Mouse (Mus musculus): ENCODE measurements around the gene Cdc20. TPM values are rescaled to one million over a fixed set of nuclear protein-coding genes. Genes with fewer than 3 reads are reported as not detected.

Cdc20 gene
- polyA plus RNA-seq, 1 experiment from 2014 or later: 275 TPM

- H3K9ac ChIP-seq: no peak overlapping the region
- no peaks in the 10 kb centered on the region for H3K9me3 ChIP-seq (replicated peaks)
- H3K4me2 ChIP-seq: no peak overlapping the region
- 75% methylated on average over 8 of the region's 8 CpGs for WGBS
- no peak for ATAC-seq (replicated peaks; ENCODE audit: low FRiP score)
- H3K4me1 ChIP-seq: peaks cover 64% of the 10 kb centered on the region
- H3K36me3 ChIP-seq: peaks cover 51% of the 10 kb centered on the region
- no peaks in the 10 kb centered on the region for H3K27me3 ChIP-seq
- 0 out of 2 replicates have a peak overlapping the region, but pooled peaks have one; percentile 2 for H3K27ac ChIP-seq
- H3K4me3 ChIP-seq (replicated peaks): no peak overlapping the region
These were observed 4.8 kb downstream of the Cdc20 start for GRCm38 (mm10) chr4:118432332-118432731.

GRCm38 (mm10) chr4:118429215-118429895, 7.8 kb downstream of the Cdc20 start:
- Histone ChIP-seq H3K27ac (peak overlapping the region; percentile 91), H3K36me3 (peaks cover 41% of the 10 kb centered on the region), H3K4me3 (replicated peaks) (peak overlapping the region; percentile 85), H3K27me3 (no peaks in the 10 kb centered on the region), H3K9me3 (replicated peaks) (no peaks in the 10 kb centered on the region), H3K4me1 (peaks cover 45% of the 10 kb centered on the region), H3K4me2 (peak overlapping the region; percentile 89), H3K9ac (peak overlapping the region; percentile 77)
- no peak for ATAC-seq (replicated peaks; ENCODE audit: low FRiP score)
- 47% methylated on average over 7 of the region's 7 CpGs for WGBS

DNA sequence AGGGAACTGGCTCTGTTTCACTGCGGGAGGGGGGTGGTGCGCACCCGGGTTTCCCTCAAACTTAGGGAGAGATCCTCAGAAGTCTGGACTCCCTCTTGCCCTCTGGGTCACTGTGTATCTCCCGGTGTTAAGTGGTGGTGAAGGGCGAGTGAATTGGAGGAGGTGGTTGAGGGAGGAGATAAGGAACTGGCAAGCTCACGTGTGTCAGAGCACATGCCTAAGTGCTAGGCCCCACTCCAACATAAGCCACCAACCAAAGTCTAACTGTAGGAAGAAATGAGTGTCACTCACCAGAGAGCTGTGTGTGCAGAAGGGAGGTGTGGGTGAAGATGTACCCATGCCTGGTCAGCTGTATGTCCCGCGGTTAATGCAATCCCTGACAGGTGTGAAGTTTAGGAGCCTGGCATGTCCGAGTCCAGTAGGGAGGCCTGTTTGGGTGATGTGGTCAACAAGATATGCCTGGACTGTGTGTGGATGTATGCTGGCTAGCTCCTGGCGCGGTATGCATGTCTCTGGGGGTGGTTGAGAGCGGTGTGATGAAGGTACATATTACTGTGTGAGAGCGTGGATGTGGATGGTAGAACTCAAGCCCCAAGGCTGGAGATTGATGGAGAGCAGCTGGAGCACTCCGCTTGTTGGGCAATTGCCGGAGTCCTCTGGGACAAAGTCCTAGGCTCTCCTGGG, 8.5 kb downstream of the Cdc20 start:
- WGBS: 32% methylated on average over 15 of the region's 15 CpGs
- Histone ChIP-seq H3K4me3 (replicated peaks) (peak overlapping the region; percentile 85), H3K4me1 (peaks cover 39% of the 10 kb centered on the region), H3K27ac (peak overlapping the region; percentile 91), H3K9me3 (replicated peaks) (no peaks in the 10 kb centered on the region), H3K9ac (peak overlapping the region; percentile 77), H3K27me3 (no peaks in the 10 kb centered on the region), H3K36me3 (peaks cover 34% of the 10 kb centered on the region), H3K4me2 (peak overlapping the region; percentile 89)
- ATAC-seq (replicated peaks; ENCODE audit: low FRiP score): peak; percentile 16

DNA sequence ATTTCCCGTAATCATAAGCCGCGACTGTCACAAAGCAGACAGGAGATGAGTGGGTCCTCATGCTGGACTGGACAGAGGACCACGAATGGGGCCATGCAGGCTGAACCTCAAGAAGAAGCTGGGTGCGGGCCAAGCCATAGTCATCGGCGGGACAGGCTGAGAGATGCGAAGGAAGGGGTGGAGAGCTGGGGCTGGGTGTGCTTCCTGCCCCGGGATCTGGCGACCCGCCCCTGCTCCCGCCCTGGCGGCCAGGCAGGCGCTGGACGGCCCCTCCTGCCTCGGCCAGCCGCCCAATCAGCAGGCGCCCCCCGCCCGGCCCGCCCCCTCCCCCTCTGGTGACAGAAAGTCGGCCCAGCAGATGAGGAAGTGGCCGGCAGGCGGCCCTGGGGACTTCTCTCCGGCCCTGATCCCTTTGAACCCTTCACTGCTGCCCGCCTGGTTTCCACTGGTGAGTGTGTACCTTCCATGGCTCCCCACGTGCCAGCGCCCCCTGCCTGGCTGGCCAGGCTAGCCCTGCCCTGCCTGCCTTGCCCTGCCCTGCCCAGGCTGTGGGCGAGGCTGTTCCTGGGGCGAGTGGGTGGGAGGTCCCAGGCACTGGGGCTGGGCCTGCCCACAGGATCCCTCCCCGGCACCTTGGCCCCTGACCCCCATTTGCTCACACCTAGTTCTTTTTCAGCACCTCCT, 9.2 kb downstream of the Cdc20 start, which contains the start of gene Elovl1:
Gene Elovl1, plus strand, starts transcription at position 326 of the 684 bp plus-strand sequence.
- Histone ChIP-seq H3K27me3 (no peaks in the 10 kb centered on the region), H3K9ac (peak within 1 kb of the TSS; percentile 77), H3K36me3 (peaks cover 32% of the 10 kb centered on the region), H3K4me3 (replicated peaks) (peak within 1 kb of the TSS; percentile 85), H3K4me1 (peaks cover 31% of the 10 kb centered on the region), H3K9me3 (replicated peaks) (no peaks in the 10 kb centered on the region), H3K27ac (peak within 1 kb of the TSS; percentile 91), H3K4me2 (peak within 1 kb of the TSS; percentile 89)
- WGBS: 0% methylated on average over 31 of the region's 31 CpGs
- ATAC-seq (replicated peaks; ENCODE audit: low FRiP score): peak; percentile 98

DNA sequence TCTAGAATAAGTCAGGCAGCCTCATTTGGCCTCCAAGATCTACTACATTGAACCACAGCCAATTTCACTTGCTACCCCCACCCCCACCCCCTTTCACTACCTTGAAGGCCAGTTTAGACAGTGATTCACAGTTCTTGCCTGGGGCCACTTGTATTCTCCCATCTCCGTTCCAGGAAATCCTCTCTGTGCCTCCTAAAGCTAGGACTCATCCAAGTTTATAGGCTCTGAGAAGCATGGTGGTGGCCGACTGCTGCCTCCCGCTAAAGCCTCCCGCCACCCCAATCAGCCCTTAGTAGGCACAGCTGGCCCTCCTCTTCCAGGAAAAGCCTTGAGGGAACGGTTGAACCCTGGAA, 9.8 kb downstream of the Cdc20 start:
- H3K4me3 ChIP-seq (replicated peaks): peak overlapping the region; percentile 85
- no peaks in the 10 kb centered on the region for H3K9me3 ChIP-seq (replicated peaks)
- ATAC-seq (replicated peaks; ENCODE audit: low FRiP score): peak; percentile 26
- H3K36me3 ChIP-seq: peaks cover 31% of the 10 kb centered on the region
- H3K4me1 ChIP-seq: peaks cover 28% of the 10 kb centered on the region
- H3K27ac ChIP-seq: peak overlapping the region; percentile 91
- no peaks in the 10 kb centered on the region for H3K27me3 ChIP-seq
- peak overlapping the region; percentile 89 for H3K4me2 ChIP-seq
- peak overlapping the region; percentile 77 for H3K9ac ChIP-seq
- under 1% methylated on average over 5 of the region's 5 CpGs for WGBS

DNA sequence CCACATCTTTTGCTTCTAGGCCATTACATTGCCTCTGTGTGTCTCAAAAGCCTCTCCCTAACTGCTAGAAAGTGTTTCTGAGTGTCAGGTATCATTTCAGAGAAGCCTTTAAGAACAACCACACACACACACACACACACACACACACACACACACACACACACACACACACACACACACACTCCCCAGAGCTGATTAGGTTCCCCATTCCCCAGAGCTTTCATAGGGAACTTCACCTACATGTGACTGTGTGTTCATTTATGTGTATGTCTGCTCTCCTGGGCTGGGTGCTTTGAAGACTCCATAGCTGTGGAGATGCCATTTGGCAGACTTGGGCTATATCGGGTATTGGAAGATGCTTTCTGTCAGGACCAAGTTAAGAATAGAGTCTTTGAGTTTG, 11.8 kb downstream of the Cdc20 start:
- 100% methylated on average over 1 of the region's 1 CpGs for WGBS
- Histone ChIP-seq H3K9ac (no peak overlapping the region), H3K9me3 (replicated peaks) (no peaks in the 10 kb centered on the region), H3K4me2 (no peak overlapping the region), H3K36me3 (peaks cover 28% of the 10 kb centered on the region), H3K27me3 (no peaks in the 10 kb centered on the region), H3K4me1 (peaks cover 27% of the 10 kb centered on the region), H3K27ac (no peak overlapping the region), H3K4me3 (replicated peaks) (no peak overlapping the region)
- no peak for ATAC-seq (replicated peaks; ENCODE audit: low FRiP score)

GRCm38 (mm10) chr4:118424541-118425160, 12.5 kb downstream of the Cdc20 start:
- Histone ChIP-seq H3K9ac (no peak overlapping the region), H3K4me1 (peaks cover 20% of the 10 kb centered on the region), H3K27me3 (no peaks in the 10 kb centered on the region), H3K9me3 (replicated peaks) (no peaks in the 10 kb centered on the region), H3K4me2 (no peak overlapping the region), H3K4me3 (replicated peaks) (no peak overlapping the region), H3K36me3 (peaks cover 31% of the 10 kb centered on the region), H3K27ac (no peak overlapping the region)
- WGBS: 85% methylated on average over 4 of the region's 4 CpGs
- ATAC-seq (replicated peaks; ENCODE audit: low FRiP score): no peak

DNA sequence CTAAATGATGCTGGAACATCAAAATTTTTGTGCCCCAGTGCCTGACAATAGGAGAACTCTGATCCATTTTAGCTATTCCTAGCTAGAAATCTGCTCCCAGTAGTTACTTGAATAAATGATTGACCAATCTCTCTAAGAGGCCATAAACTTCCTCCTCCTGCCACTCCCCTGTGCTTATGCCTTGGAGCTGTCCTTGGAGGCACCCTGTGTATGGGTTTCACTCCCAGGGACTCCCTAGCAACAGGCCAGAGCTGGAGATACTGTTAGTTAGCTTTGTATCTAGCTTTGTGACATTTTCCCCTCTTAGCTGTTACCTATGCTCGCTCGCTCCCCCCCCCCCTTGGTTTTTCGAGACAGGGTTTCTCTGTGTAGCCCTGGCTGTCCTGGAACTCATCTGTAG, 15.8 kb downstream of the Cdc20 start:
- Histone ChIP-seq H3K27ac (no peak overlapping the region), H3K27me3 (no peaks in the 10 kb centered on the region), H3K4me1 (no peaks in the 10 kb centered on the region), H3K36me3 (peaks cover 57% of the 10 kb centered on the region), H3K9me3 (replicated peaks) (no peaks in the 10 kb centered on the region), H3K4me2 (no peak overlapping the region), H3K9ac (no peak overlapping the region), H3K4me3 (replicated peaks) (no peak overlapping the region)
- 93% methylated on average over 3 of the region's 3 CpGs for WGBS
- ATAC-seq (replicated peaks; ENCODE audit: low FRiP score): no peak

DNA sequence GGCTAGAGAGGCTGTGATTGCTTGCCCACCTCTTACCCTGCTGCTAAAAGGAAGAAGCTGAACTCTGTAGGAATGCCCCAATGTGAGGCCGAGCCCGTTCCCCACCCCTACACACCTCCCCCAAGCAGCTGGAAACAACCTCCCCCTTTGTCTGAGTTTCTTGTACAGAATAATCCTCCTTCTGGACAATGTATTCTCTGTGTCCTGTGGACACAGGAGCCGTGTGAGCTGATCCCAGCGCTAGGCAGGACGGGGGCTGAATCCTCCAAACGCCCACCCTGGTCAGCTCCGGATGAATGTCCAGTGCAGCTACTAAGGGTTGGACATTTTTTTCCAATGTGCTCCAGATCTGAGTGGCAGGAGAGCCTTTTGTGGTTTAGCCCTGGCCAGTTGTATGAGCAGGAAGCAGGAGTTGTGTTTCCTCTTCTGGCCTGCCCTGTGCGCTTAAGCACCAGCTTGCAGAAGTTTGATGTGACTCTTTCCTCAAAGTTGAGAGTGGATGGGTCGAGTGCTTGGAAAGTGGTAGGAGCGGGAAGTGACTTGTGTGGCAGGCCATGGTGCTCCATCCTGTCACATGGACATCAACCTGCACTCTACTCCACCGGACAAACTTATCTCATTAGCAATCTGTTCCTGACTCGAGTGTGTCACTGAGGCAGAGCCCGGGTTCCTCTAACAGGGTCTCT, 19.9 kb downstream of the Cdc20 start:
- Histone ChIP-seq H3K9me3 (replicated peaks) (no peaks in the 10 kb centered on the region), H3K36me3 (peaks cover 89% of the 10 kb centered on the region), H3K4me3 (replicated peaks) (no peak overlapping the region), H3K4me2 (no peak overlapping the region), H3K27me3 (no peaks in the 10 kb centered on the region), H3K27ac (no peak overlapping the region), H3K9ac (no peak overlapping the region), H3K4me1 (no peaks in the 10 kb centered on the region)
- ATAC-seq (replicated peaks; ENCODE audit: low FRiP score): no peak
- WGBS: 90% methylated on average over 13 of the region's 13 CpGs

- no peak overlapping the region for H3K9ac ChIP-seq
- WGBS: 90% methylated on average over 5 of the region's 5 CpGs
- H3K9me3 ChIP-seq (replicated peaks): no peaks in the 10 kb centered on the region
- H3K27ac ChIP-seq: no peak overlapping the region
- H3K36me3 ChIP-seq: peaks cover 91% of the 10 kb centered on the region
- no peaks in the 10 kb centered on the region for H3K4me1 ChIP-seq
- H3K27me3 ChIP-seq: no peaks in the 10 kb centered on the region
- H3K4me2 ChIP-seq: no peak overlapping the region
- no peak for ATAC-seq (replicated peaks; ENCODE audit: low FRiP score)
- no peak overlapping the region for H3K4me3 ChIP-seq (replicated peaks)
These were observed 20.8 kb downstream of the Cdc20 start for GRCm38 (mm10) chr4:118416329-118416728.

DNA sequence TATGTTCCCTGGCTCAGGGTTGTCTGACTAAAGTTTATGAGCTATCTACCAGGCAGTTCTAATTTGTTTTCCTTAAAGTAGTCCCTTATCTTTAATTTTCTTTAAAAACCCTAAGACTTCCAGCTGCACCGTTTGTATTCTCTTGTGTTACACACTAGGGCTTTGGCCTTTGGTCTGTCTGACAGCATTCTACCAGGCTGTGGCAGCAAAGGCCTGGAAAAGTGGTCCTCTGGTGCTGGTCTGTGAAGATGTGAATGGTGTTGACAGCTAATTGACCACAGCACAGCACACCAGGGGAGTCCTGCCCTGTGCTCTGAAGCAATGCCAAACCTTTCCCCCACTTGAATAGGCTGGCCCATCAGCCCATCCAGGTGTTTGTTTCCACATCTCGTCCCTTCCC, 21.4 kb downstream of the Cdc20 start:
- ATAC-seq (replicated peaks; ENCODE audit: low FRiP score): no peak
- Histone ChIP-seq H3K27ac (no peak overlapping the region), H3K4me1 (no peaks in the 10 kb centered on the region), H3K9ac (no peak overlapping the region), H3K4me3 (replicated peaks) (no peak overlapping the region), H3K36me3 (peaks cover 91% of the 10 kb centered on the region), H3K9me3 (replicated peaks) (no peaks in the 10 kb centered on the region), H3K27me3 (no peaks in the 10 kb centered on the region), H3K4me2 (no peak overlapping the region)
- WGBS: 86% methylated on average over 2 of the region's 2 CpGs
